Mouse (Mus musculus): Measurements from ENCODE around the gene Gm10665. TPM values are rescaled to one million over a fixed set of nuclear protein-coding genes. Genes with fewer than 3 reads are reported as not detected.
"Not testable (repeated sequence)": the region's sequence is repeated elsewhere in the genome, so short reads cannot be mapped to it uniquely, and the experiment has no call there.

The Gm10665 gene
- polyA plus RNA-seq (2014; fragmentation: Nextera tagmentation; extraction: Ambion mirVana) = not detected in 2 replicates

- H3K4me3 ChIP-seq (ENCODE audit: low read depth, low read length); H3K4me1 ChIP-seq (replicated peaks; ENCODE audit: control insufficient read depth, insufficient read depth, low read length); H3K27ac ChIP-seq (ENCODE audit: low read depth, low read length); H3K36me3 ChIP-seq (ENCODE audit: control insufficient read depth, insufficient read depth, low read length); H3K4me2 ChIP-seq; H3K27me3 ChIP-seq (replicated peaks; ENCODE audit: control insufficient read depth, insufficient read depth, low read length); DNase-seq (ENCODE audit: low spot score); H3K9ac ChIP-seq (ENCODE audit: low read depth, low read length); H3K9me3 ChIP-seq (ENCODE audit: control insufficient read depth, low read length); ATAC-seq (replicated peaks; ENCODE audit: low FRiP score): not testable (repeated sequence)
- no CpG with 5 or more reads among the region's 5 CpGs for WGBS
These were observed at the start of gene Gm10665 for GRCm38 (mm10) chr7:22463975-22464374. Gm10665 (minus strand) TSS chr7:22464075.

DNA sequence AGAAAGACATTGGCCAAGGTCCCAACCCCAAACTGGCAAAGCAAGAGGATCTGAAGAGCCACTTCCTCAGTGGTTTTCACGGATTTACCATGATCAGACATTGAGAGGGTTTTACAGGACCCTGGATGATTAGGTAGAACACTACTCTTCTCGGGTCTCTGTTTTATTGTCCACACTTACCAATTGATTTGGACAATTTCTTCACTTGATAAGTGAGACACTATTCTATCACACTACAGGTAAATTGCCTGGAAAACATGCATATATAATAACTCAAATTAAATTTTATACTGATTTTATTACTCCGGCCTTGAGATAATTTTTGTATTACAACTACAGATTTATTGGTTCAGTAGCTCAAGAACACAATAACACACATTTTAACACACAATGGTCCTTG lies 35.7 kb upstream of the Gm10665 start, which contains the start of gene Vmn1r151:
Gene Vmn1r151 (minus strand): TSS at position 101 of the 400 bp plus-strand sequence.
- not testable (repeated sequence) for H3K27ac ChIP-seq (ENCODE audit: low read depth, low read length); H3K4me3 ChIP-seq (ENCODE audit: low read depth, low read length); H3K4me2 ChIP-seq; DNase-seq (ENCODE audit: low spot score); H3K9ac ChIP-seq (ENCODE audit: low read depth, low read length); H3K4me1 ChIP-seq (replicated peaks; ENCODE audit: control insufficient read depth, insufficient read depth, low read length); H3K36me3 ChIP-seq (ENCODE audit: control insufficient read depth, insufficient read depth, low read length); H3K9me3 ChIP-seq (ENCODE audit: control insufficient read depth, low read length); H3K27me3 ChIP-seq (replicated peaks; ENCODE audit: control insufficient read depth, insufficient read depth, low read length); ATAC-seq (replicated peaks; ENCODE audit: low FRiP score)
- WGBS = 24% methylated on average over 1 of the region's 3 CpGs

DNA sequence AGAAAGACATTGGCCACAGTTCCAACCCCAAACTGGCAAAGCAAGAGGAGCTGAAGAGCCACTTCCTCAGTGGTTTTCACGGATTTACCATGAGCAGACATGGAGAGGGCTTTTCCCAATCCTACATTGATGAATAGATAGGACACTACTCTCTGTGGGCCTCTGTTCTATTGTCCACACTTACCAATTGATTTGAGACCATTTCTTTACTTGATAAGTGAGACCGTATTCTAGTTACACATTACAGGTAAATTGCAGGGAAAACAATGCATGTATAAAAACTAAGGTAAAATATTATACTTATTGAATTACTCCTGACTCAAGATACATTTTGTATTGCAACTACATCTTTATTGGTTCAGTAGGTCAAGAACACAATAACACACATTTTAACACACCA lies 25.7 kb downstream of the Gm10665 start, which contains the start of gene Vmn1r149:
Gene Vmn1r149 (minus strand): TSS at position 101 of the 400 bp plus-strand sequence.
- H3K9me3 ChIP-seq (ENCODE audit: control insufficient read depth, low read length); H3K27me3 ChIP-seq (replicated peaks; ENCODE audit: control insufficient read depth, insufficient read depth, low read length); H3K4me1 ChIP-seq (replicated peaks; ENCODE audit: control insufficient read depth, insufficient read depth, low read length); H3K27ac ChIP-seq (ENCODE audit: low read depth, low read length); DNase-seq (ENCODE audit: low spot score); ATAC-seq (replicated peaks; ENCODE audit: low FRiP score); H3K9ac ChIP-seq (ENCODE audit: low read depth, low read length); H3K36me3 ChIP-seq (ENCODE audit: control insufficient read depth, insufficient read depth, low read length); H3K4me3 ChIP-seq (ENCODE audit: low read depth, low read length); H3K4me2 ChIP-seq: not testable (repeated sequence)
- WGBS = no CpG with 5 or more reads among the region's 2 CpGs

DNA sequence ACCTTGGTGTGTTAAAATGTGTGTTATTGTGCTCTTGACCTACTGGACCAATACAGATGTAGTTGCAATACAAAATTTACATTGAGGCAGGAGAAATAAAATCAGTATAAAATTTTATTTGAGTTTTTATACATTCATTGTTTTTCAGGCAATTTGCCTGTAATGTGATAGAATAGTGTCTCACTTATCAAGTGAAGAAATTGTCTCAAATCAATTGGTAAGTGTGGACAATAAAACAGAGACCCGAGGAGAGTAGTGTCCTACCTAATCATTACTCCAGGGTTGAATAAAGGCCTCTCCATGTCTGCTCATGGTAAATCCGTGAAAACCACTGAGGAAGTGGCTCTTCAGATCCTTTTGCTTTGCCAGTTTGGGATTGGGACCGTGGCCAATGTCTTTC lies 50.6 kb downstream of the Gm10665 start, which contains the start of gene Vmn1r148:
Gene Vmn1r148 (plus strand): TSS at position 301 of the 400 bp plus-strand sequence.
- H3K27me3 ChIP-seq (replicated peaks; ENCODE audit: control insufficient read depth, insufficient read depth, low read length); H3K4me2 ChIP-seq; H3K9me3 ChIP-seq (ENCODE audit: control insufficient read depth, low read length); H3K4me1 ChIP-seq (replicated peaks; ENCODE audit: control insufficient read depth, insufficient read depth, low read length); H3K9ac ChIP-seq (ENCODE audit: low read depth, low read length); H3K27ac ChIP-seq (ENCODE audit: low read depth, low read length); DNase-seq (ENCODE audit: low spot score); ATAC-seq (replicated peaks; ENCODE audit: low FRiP score); H3K36me3 ChIP-seq (ENCODE audit: control insufficient read depth, insufficient read depth, low read length); H3K4me3 ChIP-seq (ENCODE audit: low read depth, low read length): not testable (repeated sequence)
- WGBS = no CpG with 5 or more reads among the region's 3 CpGs

Other genes starting within 250 kb of the Gm10665 start
- not detected in 2 replicates for gene Gm8453, start 234.6 kb downstream of the Gm10665 start, polyA plus RNA-seq (2014; fragmentation: Nextera tagmentation; extraction: Ambion mirVana)
- gene Gm4187, start 134.4 kb downstream of the Gm10665 start, polyA plus RNA-seq (2014; fragmentation: Nextera tagmentation; extraction: Ambion mirVana) = not detected in 2 replicates
- gene Gm8660, start 93.0 kb downstream of the Gm10665 start, polyA plus RNA-seq (2014; fragmentation: Nextera tagmentation; extraction: Ambion mirVana) = not detected in 2 replicates
- not detected in 2 replicates for gene Vmn1r148, start 50.5 kb downstream of the Gm10665 start, polyA plus RNA-seq (2014; fragmentation: Nextera tagmentation; extraction: Ambion mirVana)
- not detected in 2 replicates for gene Vmn1r149, start 25.8 kb downstream of the Gm10665 start, polyA plus RNA-seq (2014; fragmentation: Nextera tagmentation; extraction: Ambion mirVana)
- gene Vmn1r151, start 35.6 kb upstream of the Gm10665 start, polyA plus RNA-seq (2014; fragmentation: Nextera tagmentation; extraction: Ambion mirVana) = not detected in 2 replicates
- not detected in 2 replicates for gene Vmn1r152, start 58.9 kb upstream of the Gm10665 start, polyA plus RNA-seq (2014; fragmentation: Nextera tagmentation; extraction: Ambion mirVana)
- gene Gm8677, start 70.8 kb upstream of the Gm10665 start, polyA plus RNA-seq (2014; fragmentation: Nextera tagmentation; extraction: Ambion mirVana) = not detected in 2 replicates
- gene Gm4201, start 101.3 kb upstream of the Gm10665 start, polyA plus RNA-seq (2014; fragmentation: Nextera tagmentation; extraction: Ambion mirVana) = not detected in 2 replicates
- not detected in 2 replicates for gene Gm4565, start 124.1 kb upstream of the Gm10665 start, polyA plus RNA-seq (2014; fragmentation: Nextera tagmentation; extraction: Ambion mirVana)
- not detected in 2 replicates for gene Vmn1r155, start 193.9 kb upstream of the Gm10665 start, polyA plus RNA-seq (2014; fragmentation: Nextera tagmentation; extraction: Ambion mirVana)
- not detected in 2 replicates for gene Gm8693, start 228.2 kb upstream of the Gm10665 start, polyA plus RNA-seq (2014; fragmentation: Nextera tagmentation; extraction: Ambion mirVana)